Mouse (Mus musculus): Measurements from ENCODE around the gene Ntrk1. TPM values are rescaled to one million over a fixed set of nuclear protein-coding genes. Genes with fewer than 3 reads are reported as not detected.

Gene Ntrk1
- polyA plus RNA-seq, 1 experiment, result 0.07 TPM

- WGBS, result 53% methylated on average over 5 of the region's 5 CpGs
- no peak for DNase-seq (ENCODE audit: low read depth, low spot score)
Observed at GRCm38 (mm10) chr3:87789768-87790167, 5.2 kb downstream of the Ntrk1 start.

DNA sequence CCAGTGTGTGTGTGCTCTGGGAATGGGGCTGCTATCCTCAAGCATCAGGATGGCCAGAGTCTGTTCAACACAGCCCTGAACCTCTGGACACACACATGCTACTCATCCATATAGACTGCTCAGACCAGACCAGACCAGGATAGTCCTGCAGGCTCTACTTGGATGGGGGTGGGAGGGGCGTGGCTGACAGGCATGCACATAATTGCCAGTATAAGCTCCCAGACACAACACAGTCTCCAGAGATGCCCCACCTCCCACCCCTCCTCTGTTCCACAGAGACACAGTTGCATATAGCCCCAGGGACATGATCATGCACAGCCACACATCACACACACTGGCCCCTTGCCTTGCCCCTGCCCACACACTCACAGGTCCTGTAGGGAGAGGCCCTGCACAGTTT lies 5.7 kb downstream of the Ntrk1 start:
- 50% methylated on average over 1 of the region's 1 CpGs for WGBS
- DNase-seq (ENCODE audit: low read depth, low spot score), result no peak

DNA sequence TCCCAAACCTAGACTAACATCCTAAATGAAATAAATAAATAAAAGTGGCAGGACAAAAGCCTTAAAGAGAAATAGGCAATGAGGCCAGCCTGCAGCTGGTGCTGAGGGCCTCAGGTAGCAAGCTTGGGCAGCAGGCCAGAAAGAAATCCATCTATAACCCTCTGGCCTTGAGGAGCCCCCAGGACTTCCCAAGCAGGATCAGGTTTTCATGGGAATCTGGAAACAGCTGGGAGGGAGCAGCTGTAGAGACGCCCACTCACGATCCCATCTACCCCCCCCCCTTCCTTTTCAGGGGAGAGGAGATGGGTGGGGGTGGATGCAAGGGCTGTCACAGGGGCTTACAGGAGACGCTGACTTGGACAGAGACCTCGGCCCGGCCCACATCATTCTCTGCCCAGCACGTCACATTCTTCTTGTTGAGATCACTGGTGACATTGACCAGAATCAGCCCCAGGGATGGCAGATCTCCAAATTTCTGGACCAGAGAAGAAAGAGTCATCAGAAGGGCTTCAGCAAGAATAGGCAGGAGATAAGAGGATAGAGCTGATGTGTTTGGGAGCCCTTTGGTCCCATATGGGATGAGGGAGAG lies 9.2 kb downstream of the Ntrk1 start:
- WGBS, result 44% methylated on average over 6 of the region's 6 CpGs
- DNase-seq (ENCODE audit: low read depth, low spot score), result no peak

DNA sequence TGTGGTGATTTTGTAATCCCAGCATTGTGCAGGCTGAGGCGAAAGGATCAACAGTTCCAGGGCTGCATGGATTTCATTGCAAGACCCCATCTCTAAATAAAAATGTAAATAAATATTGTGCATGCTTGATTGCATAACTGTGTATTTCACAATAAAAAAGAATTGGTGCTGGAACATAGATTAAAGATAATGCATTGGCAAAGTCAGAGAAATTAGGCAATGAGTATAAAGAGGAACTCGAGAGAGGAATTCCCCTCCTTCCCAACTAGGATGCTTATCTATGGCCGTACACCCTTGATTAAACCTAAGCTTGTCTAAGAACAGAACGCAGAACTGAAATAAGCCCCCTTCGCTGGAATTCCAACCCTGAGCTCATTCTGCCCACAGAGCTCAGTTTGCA lies 9.8 kb downstream of the Ntrk1 start:
- 66% methylated on average over 5 of the region's 5 CpGs for WGBS

DNA sequence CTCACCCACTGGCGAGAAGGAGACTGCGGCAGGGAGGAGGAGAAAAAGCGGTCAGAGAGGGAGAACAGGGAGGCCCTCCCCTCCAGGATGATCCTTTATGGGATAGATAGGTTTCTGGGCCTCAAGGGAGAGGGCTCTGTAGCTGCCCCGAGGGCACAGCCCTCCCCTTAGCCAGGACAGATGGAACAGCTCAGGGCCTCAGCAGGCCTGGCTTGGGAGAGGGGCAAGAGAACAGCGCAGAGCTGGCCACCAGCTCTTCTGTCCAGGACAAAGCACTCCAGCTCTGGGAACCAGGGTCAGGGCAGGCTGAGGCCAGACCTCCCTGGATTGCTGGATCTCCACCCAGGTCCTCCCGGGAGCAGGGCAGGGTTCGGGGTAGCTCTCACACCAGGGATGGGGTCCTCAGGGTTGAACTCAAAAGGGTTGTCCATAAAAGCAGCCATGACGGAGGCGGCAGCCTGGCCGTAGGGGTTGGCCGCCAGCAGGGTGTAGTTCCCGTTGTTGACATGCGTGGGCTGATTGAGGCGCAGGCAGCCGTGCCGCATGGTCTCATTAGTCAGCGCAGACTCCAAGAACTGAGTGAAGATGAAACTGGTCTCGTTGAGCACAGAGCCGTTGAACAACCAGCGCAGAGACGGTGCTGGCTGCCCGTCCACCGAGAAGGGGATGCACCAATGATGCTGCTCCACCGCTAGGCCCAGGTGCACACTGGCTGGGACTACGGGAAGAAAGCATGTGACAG lies 11.5 kb downstream of the Ntrk1 start:
- 81% methylated on average over 25 of the region's 25 CpGs for WGBS
- no peak for DNase-seq (ENCODE audit: low read depth, low spot score)

More for the DNA sequence above, 9.8 kb downstream of the Ntrk1 start:
- no peak for DNase-seq (ENCODE audit: low read depth, low spot score)

DNA sequence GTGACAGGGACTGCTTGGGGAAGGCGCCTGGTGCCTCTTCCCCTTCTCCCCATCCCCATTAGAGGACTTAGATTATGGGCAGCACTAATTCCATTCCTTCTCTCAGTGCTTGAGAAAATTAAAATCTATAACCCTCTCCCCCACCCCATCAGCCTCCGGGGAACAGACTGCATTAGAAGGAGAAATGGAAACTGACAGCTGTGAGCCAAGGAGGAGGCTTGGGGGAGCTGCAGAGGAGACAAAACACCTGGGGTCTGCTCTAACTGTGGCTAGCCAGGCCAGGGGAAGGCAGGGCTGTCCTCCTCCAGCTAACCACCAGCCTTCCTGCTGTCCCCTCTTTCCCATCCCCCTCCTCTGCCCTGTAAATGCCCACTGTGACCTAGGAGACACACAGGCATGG lies 15.9 kb downstream of the Ntrk1 start:
- 62% methylated on average over 2 of the region's 2 CpGs for WGBS
- DNase-seq (ENCODE audit: low read depth, low spot score), result no peak

GRCm38 (mm10) chr3:87778283-87778682 lies 16.7 kb downstream of the Ntrk1 start:
- 35% methylated on average over 23 of the region's 23 CpGs for WGBS
- DNase-seq (ENCODE audit: low read depth, low spot score), result no peak

DNA sequence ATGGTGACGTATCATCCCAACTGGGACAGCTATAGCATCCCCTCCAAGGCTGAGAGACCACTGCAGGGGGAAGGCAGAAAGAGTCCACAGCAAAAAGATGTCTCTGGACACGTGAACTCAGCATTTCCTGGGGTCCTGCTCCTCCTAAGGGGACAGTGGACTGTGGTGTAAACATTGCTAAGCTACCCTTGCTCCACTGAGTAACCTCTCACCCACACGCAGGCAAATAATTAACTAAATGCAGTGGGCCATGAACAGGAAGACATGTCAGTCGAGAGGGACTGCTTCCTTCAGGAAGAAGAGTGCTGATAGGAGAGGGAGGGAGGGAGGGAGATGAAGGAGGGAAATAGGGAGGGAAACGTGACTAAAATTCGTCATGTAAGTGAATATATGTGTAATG lies 23.9 kb downstream of the Ntrk1 start:
- DNase-seq (ENCODE audit: low read depth, low spot score), result no peak
- WGBS, result 18% methylated on average over 6 of the region's 6 CpGs

GRCm38 (mm10) chr3:87770280-87770679 lies 24.7 kb downstream of the Ntrk1 start:
- 0% methylated on average over 4 of the region's 4 CpGs for WGBS
- DNase-seq (ENCODE audit: low read depth, low spot score), result no peak

GRCm38 (mm10) chr3:87769506-87769905 lies 25.5 kb downstream of the Ntrk1 start:
- DNase-seq (ENCODE audit: low read depth, low spot score), result no peak
- WGBS, result 80% methylated on average over 8 of the region's 8 CpGs

DNA sequence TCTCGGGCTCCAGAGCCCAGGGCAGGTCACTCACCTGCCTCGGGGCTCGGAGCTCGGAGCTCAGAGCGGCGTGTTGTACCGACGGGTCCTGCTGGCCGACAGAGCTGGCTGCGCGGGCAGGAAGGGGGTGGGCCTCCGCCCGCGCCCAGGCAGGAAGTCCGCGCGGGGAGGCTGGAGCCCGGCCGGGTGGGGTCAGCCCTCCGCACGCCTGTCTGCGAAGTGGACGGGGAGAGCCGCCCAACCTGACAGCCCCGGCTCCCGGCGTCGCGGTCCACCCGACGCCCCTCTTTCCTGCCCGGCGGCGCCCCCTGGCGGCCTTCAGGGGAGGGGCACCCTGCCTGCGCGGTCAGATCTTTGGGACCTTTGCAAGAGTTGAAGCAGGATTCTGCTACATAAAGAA lies 26.1 kb downstream of the Ntrk1 start:
- 1% methylated on average over 37 of the region's 37 CpGs for WGBS
- no peak for DNase-seq (ENCODE audit: low read depth, low spot score)

DNA sequence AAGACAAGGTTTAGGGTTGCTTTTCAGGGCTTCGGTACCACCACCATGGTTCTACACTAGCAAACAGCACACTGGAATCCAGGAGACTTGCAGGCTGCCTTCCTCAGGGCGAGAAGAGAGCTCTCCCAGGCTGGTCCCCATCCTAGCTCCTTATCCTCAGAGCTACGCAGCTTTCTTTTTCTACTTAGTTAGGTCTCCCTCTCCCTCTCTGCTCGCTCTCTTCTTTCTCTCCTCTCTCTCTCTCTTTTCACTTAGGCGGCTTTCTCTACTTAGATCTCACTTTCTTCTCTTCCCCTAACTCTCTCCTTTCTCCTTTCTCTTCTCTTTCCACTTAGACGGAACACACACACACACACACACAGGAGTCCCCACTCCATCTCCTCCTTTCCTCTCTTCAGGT lies 26.5 kb downstream of the Ntrk1 start:
- WGBS, result 53% methylated on average over 6 of the region's 6 CpGs
- no peak for DNase-seq (ENCODE audit: low read depth, low spot score)

- DNase-seq (ENCODE audit: low read depth, low spot score), result no peak
- 72% methylated on average over 8 of the region's 8 CpGs for WGBS
Observed at GRCm38 (mm10) chr3:87767764-87768163, 27.2 kb downstream of the Ntrk1 start.

GRCm38 (mm10) chr3:87766284-87766667 lies 28.7 kb downstream of the Ntrk1 start:
- no peak for DNase-seq (ENCODE audit: low read depth, low spot score)
- 79% methylated on average over 3 of the region's 3 CpGs for WGBS

DNA sequence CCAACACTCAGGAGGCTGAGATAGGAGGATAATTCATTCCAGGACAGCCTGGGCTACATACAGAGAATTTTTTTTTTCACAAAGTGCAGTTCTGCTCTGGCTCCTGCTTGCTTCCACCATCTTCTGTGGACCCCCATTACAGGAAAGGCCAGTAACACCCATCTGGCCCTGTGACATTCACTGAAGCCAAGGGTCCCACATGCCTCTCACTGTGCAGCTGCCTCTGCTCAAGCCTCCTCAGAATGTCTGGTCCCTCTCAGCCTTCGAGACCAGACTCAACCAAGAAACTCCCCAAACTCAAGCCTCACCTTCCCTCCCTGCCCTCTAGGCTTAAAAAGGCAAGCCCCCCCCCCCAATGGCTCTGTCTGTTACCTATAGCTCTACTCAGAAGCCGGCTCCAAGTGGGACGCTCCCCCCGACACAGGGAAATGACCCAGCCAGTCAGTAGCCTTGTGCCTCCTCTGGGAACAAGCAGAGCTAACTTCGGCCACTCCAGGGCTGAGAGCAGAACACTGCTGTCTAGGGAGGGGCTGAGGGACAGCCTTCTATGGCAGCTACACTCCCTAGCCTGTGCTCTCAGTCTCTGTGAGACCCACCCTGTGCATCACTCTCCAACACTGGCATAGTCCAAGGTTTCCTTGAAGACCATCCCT lies 29.2 kb downstream of the Ntrk1 start:
- WGBS, result 87% methylated on average over 5 of the region's 5 CpGs
- no peak for DNase-seq (ENCODE audit: low read depth, low spot score)

DNA sequence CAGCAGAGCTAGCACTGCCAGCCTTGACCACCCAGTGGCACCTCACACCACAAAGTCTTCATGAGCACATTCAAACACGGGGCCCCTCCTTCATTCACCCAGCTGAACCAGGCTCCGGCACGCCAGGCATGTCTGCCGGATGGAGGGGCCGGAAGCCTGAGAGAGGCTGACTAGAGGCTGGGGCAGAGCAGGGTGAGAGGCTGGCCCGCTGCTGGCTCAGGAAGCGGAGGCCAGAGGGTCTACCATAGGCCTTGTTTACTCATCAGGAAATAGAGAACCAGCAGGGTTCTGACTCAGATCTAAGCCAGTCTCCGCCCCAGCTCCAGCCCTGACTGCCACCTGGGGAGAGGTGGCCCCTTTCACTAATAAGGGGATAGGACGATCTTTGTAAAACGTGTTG lies 29.9 kb downstream of the Ntrk1 start:
- DNase-seq (ENCODE audit: low read depth, low spot score), result no peak
- 65% methylated on average over 10 of the region's 10 CpGs for WGBS

DNA sequence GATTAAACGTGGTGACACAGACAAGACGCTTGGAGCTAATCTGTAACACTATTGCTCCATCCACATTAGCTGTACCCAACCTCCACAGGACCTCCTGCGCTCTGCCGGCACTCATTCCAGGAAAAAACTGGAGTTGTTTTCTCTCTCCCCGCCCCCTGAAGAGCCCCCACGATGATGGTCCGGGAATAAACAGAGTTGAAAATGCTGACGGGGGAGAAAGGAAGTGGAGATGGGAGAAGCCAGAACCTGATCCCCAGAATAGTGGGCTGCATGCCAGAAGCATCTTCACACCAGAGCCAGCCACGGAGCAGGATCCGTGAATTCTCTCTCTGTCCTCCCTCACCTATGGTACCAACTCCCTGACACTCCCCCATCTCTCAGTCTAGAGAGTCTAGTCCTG lies 30.5 kb downstream of the Ntrk1 start:
- WGBS, result 44% methylated on average over 10 of the region's 10 CpGs

GRCm38 (mm10) chr3:87763683-87764289 lies 31.2 kb downstream of the Ntrk1 start:
- 13% methylated on average over 15 of the region's 15 CpGs for WGBS
- no peak for DNase-seq (ENCODE audit: low read depth, low spot score)

More for the DNA sequence above, 30.5 kb downstream of the Ntrk1 start:
- DNase-seq (ENCODE audit: low read depth, low spot score), result no peak

GRCm38 (mm10) chr3:87763202-87763601 lies 31.8 kb downstream of the Ntrk1 start:
- WGBS, result 50% methylated on average over 4 of the region's 4 CpGs

More at GRCm38 (mm10) chr3:87763202-87763601, 31.8 kb downstream of the Ntrk1 start:
- DNase-seq (ENCODE audit: low read depth, low spot score), result no peak

All from large intestine, adult 2 months (tissue).